Mouse (Mus musculus) heart, embryonic 15.5 days (tissue): ENCODE results near the gene Alyref. TPM values are rescaled to one million over a fixed set of nuclear protein-coding genes. Genes with fewer than 3 reads are reported as not detected.
A peak's percentile ranks its signal among the peaks of the same experiment; 100 is the strongest.

Experiments used
- ATAC-seq: fragments of 200-750 bp; cut with Nextera tagmentation; replicated peaks from 2 replicates; pipeline ENCODE4 v1.8.0; 2017; ENCODE audit warnings: low read depth, moderate TSS enrichment; ENCODE audit not compliant: insufficient number of reproducible peaks, insufficient read depth, low FRiP score
- H3K27ac ChIP-seq: fragments of 300-500 bp; sonication (generic); 2 replicates; pipeline ENCODE4 v1.5.1; 2015; ENCODE audit warnings: mild to moderate bottlenecking, inconsistent platforms
- H3K27me3 ChIP-seq: fragments of 300-500 bp; sonication (generic); 2 replicates; pipeline ENCODE4 v1.6.1; 2015; ENCODE audit warnings: inconsistent platforms
- H3K36me3 ChIP-seq: fragments of 300-500 bp; sonication (generic); 2 replicates; pipeline ENCODE4 v1.6.1; 2015; ENCODE audit warnings: mild to moderate bottlenecking, inconsistent platforms
- H3K4me1 ChIP-seq: fragments of 300-500 bp; sonication (generic); replicated peaks from 2 replicates; pipeline ENCODE4 v1.6.1; 2015; ENCODE audit warnings: inconsistent platforms
- H3K4me2 ChIP-seq: fragments of 300-500 bp; sonication (generic); 2 replicates; pipeline ENCODE4 v1.6.1; 2015; ENCODE audit warnings: inconsistent platforms, mild to moderate bottlenecking, moderate library complexity
- H3K4me3 ChIP-seq: fragments of 300-500 bp; sonication (generic); 2 replicates; pipeline ENCODE4 v1.5.1; 2015; ENCODE audit warnings: mild to moderate bottlenecking, inconsistent platforms
- H3K9ac ChIP-seq: fragments of 300-500 bp; sonication (generic); 2 replicates; pipeline ENCODE4 v1.6.1; 2015; ENCODE audit warnings: mild to moderate bottlenecking, inconsistent platforms
- H3K9me3 ChIP-seq: fragments of 300-500 bp; sonication (generic); replicated peaks from 2 replicates; pipeline ENCODE4 v1.6.1; 2016; ENCODE audit warnings: inconsistent platforms
- WGBS: fragments of 180-500 bp; shearing (Covaris S2); methylation state at CpG from one replicate; pipeline ENCODE4 v1.1.7; 2015; ENCODE audit warnings: mixed read lengths; 5-methylcytosine and 5-hydroxymethylcytosine counted together
- polyA plus RNA-seq: library from polyadenylated mRNA; unstranded; fragments of >200 nt; fragmentation: Nextera tagmentation; extraction: Ambion mirVana; gene quantifications from 2 replicates; pipeline ENCODE4 v1.2.1, GENCODE M21; 2015

Gene Alyref
- 238 and 262 TPM in 2 replicates for polyA plus RNA-seq

DNA sequence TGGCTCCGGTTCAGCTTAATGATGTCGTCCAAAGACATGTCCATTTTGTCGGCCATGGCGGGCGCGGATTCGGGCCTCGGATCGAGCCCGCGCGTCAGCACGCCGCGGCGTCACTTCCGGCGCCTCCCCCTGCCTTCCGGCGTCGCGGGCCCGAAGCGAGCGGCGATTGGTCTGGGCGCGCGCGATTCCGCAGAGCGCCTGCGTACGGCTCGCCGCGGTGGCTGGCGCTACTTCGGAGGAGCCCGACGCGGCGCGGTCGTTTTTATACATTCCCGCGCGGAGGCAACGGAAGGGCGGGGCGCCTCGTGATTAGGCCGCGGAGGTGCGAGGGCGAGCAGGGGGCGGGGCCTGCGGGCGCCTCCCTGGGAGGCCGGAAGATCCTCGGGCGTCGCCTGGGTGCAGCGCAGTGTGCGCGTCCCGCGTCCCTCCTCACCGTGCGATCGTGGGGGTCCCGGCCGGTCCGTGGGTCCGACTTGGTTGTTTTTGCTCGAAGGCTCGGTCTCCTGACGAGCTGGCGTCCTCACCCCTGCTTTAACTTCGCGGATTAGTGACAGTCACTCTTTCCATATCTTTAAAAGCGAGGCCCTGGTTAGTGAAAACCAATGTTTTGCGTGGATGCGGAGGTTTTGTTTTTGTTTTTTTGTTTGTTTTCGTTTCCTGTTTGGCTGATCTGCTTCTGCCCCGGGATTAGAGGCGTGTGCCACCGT, at the start of gene Alyref, which contains the start of gene Anapc11:
Gene Alyref, minus strand, starts transcription at position 83 of the 707 bp plus-strand sequence.
Gene Anapc11, plus strand, starts transcription at position 139 of the 707 bp plus-strand sequence.
- H3K27me3 ChIP-seq, result no peaks in the 10 kb centered on the region
- H3K4me2 ChIP-seq, result peak within 1 kb of the TSS; percentile 92
- H3K9ac ChIP-seq, result peak within 1 kb of the TSS; percentile 99
- peak within 1 kb of the TSS; percentile 93 for H3K27ac ChIP-seq
- WGBS, result under 1% methylated on average over 88 of the region's 88 CpGs
- peak within 1 kb of the TSS; percentile 98 for H3K4me3 ChIP-seq
- ATAC-seq, result peak; percentile 96
- H3K4me1 ChIP-seq, result peaks cover 31% of the 10 kb centered on the region
- no peaks in the 10 kb centered on the region for H3K9me3 ChIP-seq
- peaks cover 58% of the 10 kb centered on the region for H3K36me3 ChIP-seq

GRCm38 (mm10) chr11:120647047-120647830, 49.1 kb upstream of the Alyref start:
- Histone ChIP-seq H3K9ac (peak overlapping the region; percentile 70), H3K4me1 (peaks cover 33% of the 10 kb centered on the region), H3K27ac (peak overlapping the region; percentile 95), H3K4me2 (peak overlapping the region; percentile 70), H3K9me3 (no peaks in the 10 kb centered on the region), H3K27me3 (no peaks in the 10 kb centered on the region), H3K36me3 (no peaks in the 10 kb centered on the region), H3K4me3 (peak overlapping the region; percentile 61)
- 69% methylated on average over 35 of the region's 35 CpGs for WGBS
- ATAC-seq, result no peak

DNA sequence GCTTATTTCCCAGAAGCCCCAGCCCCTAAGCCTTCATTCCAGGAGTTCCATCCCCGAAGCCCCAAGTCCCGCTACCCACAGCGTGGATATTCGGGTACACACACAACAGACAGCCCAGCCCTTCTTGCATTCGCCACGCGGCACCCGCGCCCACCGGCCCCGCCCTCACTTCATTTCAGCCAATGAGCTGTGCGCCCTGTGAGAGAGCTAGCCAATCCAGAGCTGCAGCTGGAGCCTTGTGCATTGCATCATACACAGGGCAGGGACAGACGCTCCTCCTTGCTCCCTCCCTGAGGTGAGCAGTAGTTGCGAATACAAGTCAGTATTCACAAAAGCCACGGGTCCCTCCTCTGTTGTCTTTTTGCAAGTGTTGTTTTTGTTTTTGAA, 45.4 kb upstream of the Alyref start, which contains the start of gene Pycr1:
Gene Pycr1, minus strand, starts transcription at position 169 of the 387 bp plus-strand sequence.
- Histone ChIP-seq H3K27me3 (no peaks in the 10 kb centered on the region; the same call in 1 of the 2 replicates), H3K9me3 (no peaks in the 10 kb centered on the region), H3K9ac (peak within 1 kb of the TSS; percentile 70), H3K36me3 (no peaks in the 10 kb centered on the region), H3K4me3 (peak within 1 kb of the TSS; percentile 60), H3K4me1 (peaks cover 32% of the 10 kb centered on the region), H3K4me2 (peak within 1 kb of the TSS; percentile 93), H3K27ac (peak within 1 kb of the TSS; percentile 38)
- ATAC-seq, result peak; percentile 97
- WGBS, result 0% methylated on average over 15 of the region's 15 CpGs

GRCm38 (mm10) chr11:120642939-120643600, 44.9 kb upstream of the Alyref start:
- Histone ChIP-seq H3K4me3 (peak overlapping the region; percentile 60), H3K9ac (peak overlapping the region; percentile 70), H3K4me2 (peak overlapping the region; percentile 93), H3K27me3 (no peaks in the 10 kb centered on the region; the same call in 1 of the 2 replicates), H3K27ac (peak overlapping the region; percentile 38; the same call in 1 of the 2 replicates), H3K4me1 (peaks cover 30% of the 10 kb centered on the region), H3K36me3 (no peaks in the 10 kb centered on the region), H3K9me3 (no peaks in the 10 kb centered on the region)
- peak; percentile 32 for ATAC-seq
- under 1% methylated on average over 18 of the region's 18 CpGs for WGBS

DNA sequence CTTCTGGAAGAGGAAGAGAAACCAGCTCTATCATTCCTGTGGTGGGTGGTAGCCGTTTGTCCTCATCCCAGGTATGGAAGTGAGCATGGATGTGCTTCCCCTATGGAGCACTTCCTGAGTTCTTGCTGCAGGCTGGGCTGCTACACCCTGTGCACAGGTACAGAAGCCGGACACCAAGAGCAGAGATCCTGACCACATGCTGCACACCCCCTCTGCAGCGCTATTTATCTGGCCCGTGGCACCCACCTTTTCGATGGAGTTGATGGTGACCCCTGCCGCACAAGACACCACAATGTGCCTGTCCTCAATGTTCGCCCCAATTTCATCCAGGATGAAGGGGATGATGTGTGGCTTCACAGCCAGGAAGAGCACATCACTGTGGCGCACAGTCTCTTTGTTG, 43.7 kb upstream of the Alyref start:
- H3K27me3 ChIP-seq, result no peaks in the 10 kb centered on the region; the same call in 1 of the 2 replicates
- H3K4me1 ChIP-seq, result peaks cover 19% of the 10 kb centered on the region
- no peak overlapping the region for H3K4me3 ChIP-seq
- no peaks in the 10 kb centered on the region for H3K36me3 ChIP-seq
- 81% methylated on average over 8 of the region's 8 CpGs for WGBS
- ATAC-seq, result no peak
- no peaks in the 10 kb centered on the region for H3K9me3 ChIP-seq
- H3K4me2 ChIP-seq, result no peak overlapping the region
- H3K27ac ChIP-seq, result no peak overlapping the region
- H3K9ac ChIP-seq, result no peak overlapping the region; the same call in 1 of the 2 replicates

DNA sequence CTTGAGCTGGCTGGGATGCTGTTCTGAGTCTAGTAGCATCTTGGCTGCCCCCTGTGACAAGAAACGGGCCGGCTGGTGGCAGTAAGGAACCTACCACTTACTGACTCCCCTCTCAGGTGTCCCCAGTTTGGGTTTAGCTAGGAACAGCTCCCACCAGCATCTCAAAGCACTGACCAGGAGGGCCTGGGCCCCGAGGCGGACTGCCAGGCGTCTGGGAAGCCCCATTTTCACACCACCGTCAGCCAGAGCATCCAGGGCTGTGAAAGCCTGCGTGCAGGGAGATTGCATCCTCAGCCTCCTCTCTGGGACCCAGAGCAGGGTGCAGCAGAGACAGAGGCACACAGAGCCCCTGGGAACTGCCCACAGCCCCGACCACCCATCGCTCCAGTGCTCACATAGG, 43.1 kb upstream of the Alyref start:
- Histone ChIP-seq H3K27ac (no peak overlapping the region), H3K4me1 (peaks cover 16% of the 10 kb centered on the region)

DNA sequence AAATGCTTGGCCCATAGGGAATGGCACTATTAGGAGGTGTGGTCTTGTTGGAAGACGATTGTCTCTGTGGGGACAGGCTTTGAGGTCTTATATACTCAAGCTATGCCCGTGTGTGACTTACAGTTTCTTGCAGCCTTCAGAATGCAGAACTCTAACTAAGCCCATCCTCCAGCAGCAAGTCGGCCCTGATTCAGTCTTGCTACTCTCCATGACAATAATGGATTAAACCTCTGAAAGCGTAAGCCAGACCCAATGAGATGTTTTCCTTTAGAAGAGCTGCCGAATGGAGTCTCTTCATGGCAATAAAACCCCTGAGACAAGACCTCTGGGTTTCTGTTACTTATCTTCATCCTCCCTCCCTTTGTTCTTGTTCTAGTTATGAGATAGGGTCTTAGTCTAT, 36.6 kb upstream of the Alyref start:
- H3K4me2 ChIP-seq, result no peak overlapping the region
- peaks cover 33% of the 10 kb centered on the region for H3K4me1 ChIP-seq
- H3K27me3 ChIP-seq, result no peaks in the 10 kb centered on the region
- H3K27ac ChIP-seq, result no peak overlapping the region
- no peak overlapping the region for H3K9ac ChIP-seq
- ATAC-seq, result no peak
- 84% methylated on average over 5 of the region's 5 CpGs for WGBS
- no peaks in the 10 kb centered on the region for H3K9me3 ChIP-seq
- H3K36me3 ChIP-seq, result no peaks in the 10 kb centered on the region
- no peak overlapping the region for H3K4me3 ChIP-seq

More for the DNA sequence above, 43.1 kb upstream of the Alyref start:
- Histone ChIP-seq H3K27me3 (no peaks in the 10 kb centered on the region; the same call in 1 of the 2 replicates), H3K9ac (0 out of 2 replicates have a peak overlapping the region, but pooled peaks have one; percentile 10), H3K4me2 (no peak overlapping the region), H3K36me3 (no peaks in the 10 kb centered on the region), H3K9me3 (no peaks in the 10 kb centered on the region), H3K4me3 (no peak overlapping the region)
- ATAC-seq, result no peak
- 57% methylated on average over 9 of the region's 9 CpGs for WGBS

DNA sequence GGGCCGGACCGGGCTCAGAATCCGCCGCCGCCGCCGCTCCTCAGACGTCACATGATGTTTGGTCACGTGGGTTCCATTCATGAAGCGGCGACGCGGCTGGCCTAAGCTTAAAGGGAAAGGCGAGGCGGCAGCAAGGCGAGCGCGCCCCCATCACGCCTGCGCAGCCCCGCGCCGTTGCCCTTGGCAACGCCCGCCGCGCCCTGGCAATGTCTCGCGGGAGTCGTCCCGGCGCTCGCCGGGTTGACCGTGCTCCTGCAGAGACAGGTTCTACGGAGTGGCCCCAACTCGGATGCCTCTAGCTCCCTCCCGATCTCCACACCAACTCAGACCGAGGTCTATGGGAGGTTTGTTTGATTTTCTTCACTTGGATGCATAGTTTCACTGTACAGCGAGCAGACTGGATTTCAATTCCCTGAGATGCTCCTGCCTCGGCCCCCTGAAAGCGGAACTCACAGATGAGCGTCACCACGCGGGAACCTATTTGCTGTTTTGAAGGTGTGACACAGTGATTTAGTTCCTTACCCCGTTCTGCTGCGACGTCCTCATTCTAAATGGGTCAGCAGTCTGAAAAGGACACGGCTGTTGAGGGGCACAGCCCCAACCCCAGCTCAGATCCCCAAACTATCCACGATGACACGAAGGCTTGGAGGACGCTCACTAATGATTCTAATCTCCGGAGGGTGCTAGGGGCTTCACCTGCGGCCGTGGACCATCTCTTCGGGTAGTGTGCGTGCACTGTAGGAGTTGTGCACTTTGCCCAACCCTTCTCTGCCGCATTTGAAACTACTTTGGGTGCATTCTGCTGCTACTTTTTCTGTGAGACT, 35.6 kb upstream of the Alyref start, which contains the start of gene Mafg:
Gene Mafg, minus strand, starts transcription at position 81 of the 824 bp plus-strand sequence.
- Histone ChIP-seq H3K9me3 (no peaks in the 10 kb centered on the region), H3K9ac (peak within 1 kb of the TSS; percentile 94), H3K36me3 (peaks cover 5% of the 10 kb centered on the region; the same call in 1 of the 2 replicates), H3K4me3 (peak within 1 kb of the TSS; percentile 95), H3K4me2 (peak within 1 kb of the TSS; percentile 94), H3K27ac (peak within 1 kb of the TSS; percentile 86), H3K4me1 (peaks cover 44% of the 10 kb centered on the region), H3K27me3 (no peaks in the 10 kb centered on the region)
- WGBS, result 10% methylated on average over 54 of the region's 58 CpGs
- peak; percentile 88 for ATAC-seq

- H3K4me2 ChIP-seq, result peak overlapping the region; percentile 94
- H3K9ac ChIP-seq, result peak overlapping the region; percentile 94
- WGBS, result under 1% methylated on average over 114 of the region's 116 CpGs
- H3K4me1 ChIP-seq, result peaks cover 44% of the 10 kb centered on the region
- peaks cover 7% of the 10 kb centered on the region; the same call in 1 of the 2 replicates for H3K36me3 ChIP-seq
- H3K27ac ChIP-seq, result peak overlapping the region; percentile 86
- H3K27me3 ChIP-seq, result no peaks in the 10 kb centered on the region
- no peaks in the 10 kb centered on the region for H3K9me3 ChIP-seq
- H3K4me3 ChIP-seq, result peak overlapping the region; percentile 95
- peak; percentile 80 for ATAC-seq
Observed at GRCm38 (mm10) chr11:120632559-120633519, 34.7 kb upstream of the Alyref start.
